Mouse (Mus musculus): ENCODE measurements around the gene Osbpl6.

Osbpl6 gene

GRCm38 (mm10) chr2:76504122-76504839 is 98.0 kb downstream of the Osbpl6 start:
- no peak for DNase-seq

- DNase-seq: no peak
Observed at GRCm38 (mm10) chr2:76504989-76505388, 98.7 kb downstream of the Osbpl6 start.

GRCm38 (mm10) chr2:76511281-76511721 is 105.0 kb downstream of the Osbpl6 start:
- no peak for DNase-seq

DNA sequence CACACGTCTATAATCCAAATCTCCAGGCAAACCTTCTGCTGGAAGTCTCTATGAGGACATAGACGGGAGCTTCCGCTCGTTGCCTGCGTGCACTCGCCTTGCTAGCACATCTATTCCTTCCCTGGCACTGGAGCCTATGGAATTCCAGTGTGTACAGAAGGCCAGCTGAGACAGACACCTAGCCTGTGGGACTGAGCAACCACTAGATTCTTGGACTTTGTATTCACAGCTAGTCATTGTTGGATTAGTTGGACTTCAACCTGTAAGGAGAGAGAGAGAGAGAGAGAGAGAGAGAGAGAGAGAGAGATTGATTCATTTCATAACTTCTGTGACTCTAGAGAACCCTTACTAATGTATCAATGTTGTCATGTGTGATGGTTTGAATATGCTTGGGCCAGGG is 105.8 kb downstream of the Osbpl6 start:
- DNase-seq: no peak

GRCm38 (mm10) chr2:76512888-76513287 is 106.6 kb downstream of the Osbpl6 start:
- no peak for DNase-seq

DNA sequence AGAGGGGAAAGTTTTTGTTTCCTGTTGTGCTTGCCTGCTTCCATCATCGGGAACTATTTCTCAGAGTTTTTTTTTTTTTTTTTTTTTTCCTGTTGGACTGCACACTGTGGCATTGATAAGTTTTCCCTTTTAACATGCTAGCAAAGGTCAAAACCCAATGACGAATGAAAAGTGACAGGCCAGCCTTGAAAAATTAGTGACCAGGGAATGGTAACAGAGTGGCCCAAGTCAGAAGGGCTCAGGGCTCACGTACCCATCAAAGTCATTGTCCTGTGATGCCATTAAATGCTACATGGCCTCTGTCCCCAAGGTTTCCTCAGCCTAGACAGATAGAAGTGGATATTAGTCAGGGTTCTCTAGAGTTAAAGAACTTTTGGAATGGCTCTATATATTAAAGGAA is 107.0 kb downstream of the Osbpl6 start:
- DNase-seq: no peak

- DNase-seq: no peak
Observed at GRCm38 (mm10) chr2:76517471-76517870, 111.2 kb downstream of the Osbpl6 start.

- no peak for DNase-seq
Observed at GRCm38 (mm10) chr2:76518407-76519063, 112.2 kb downstream of the Osbpl6 start.

- no peak for DNase-seq
Observed at GRCm38 (mm10) chr2:76521585-76521984, 115.3 kb downstream of the Osbpl6 start.

DNA sequence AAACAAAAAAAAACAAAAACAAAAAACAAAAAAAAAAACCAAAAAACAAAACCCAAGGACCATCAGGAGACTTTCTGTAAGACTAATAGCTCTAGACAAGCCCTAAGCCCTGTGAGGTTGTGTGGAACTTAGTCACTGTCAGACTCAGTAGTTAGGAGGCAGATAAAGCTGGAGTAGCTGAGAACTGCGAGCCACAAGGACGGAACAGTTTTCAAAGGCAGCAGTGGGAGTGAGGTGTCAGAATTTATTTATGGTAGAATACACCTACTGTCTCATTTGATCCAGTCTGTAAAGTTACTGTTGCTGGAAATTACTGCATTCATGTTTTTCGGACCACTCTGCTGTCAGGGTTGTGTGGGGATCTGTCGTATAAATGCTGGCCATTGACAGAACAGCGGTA is 118.1 kb downstream of the Osbpl6 start:
- DNase-seq: no peak

DNA sequence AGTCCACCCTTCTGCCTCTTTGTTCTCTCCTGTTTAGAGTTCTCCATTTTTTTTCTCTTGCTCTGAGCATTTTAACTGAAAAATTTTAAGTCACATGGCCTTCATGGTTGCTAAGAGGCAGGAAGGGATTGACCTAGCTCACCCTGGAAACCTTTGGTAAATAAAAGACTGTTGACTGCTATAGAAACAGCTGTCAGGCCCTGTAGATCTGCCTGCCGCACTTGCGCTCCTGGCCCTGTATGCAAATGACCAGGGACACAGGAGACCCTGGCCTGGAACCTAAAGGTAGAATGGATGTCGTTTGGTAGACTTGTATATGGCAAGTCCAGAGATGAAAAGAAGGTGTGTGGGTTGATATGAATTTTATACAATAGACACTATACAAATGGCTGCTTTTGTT is 119.3 kb downstream of the Osbpl6 start:
- DNase-seq: no peak

- DNase-seq: no peak
Observed at GRCm38 (mm10) chr2:76532490-76533126, 126.3 kb downstream of the Osbpl6 start.

- DNase-seq: no peak
Observed at GRCm38 (mm10) chr2:76534932-76535331, 128.6 kb downstream of the Osbpl6 start.

DNA sequence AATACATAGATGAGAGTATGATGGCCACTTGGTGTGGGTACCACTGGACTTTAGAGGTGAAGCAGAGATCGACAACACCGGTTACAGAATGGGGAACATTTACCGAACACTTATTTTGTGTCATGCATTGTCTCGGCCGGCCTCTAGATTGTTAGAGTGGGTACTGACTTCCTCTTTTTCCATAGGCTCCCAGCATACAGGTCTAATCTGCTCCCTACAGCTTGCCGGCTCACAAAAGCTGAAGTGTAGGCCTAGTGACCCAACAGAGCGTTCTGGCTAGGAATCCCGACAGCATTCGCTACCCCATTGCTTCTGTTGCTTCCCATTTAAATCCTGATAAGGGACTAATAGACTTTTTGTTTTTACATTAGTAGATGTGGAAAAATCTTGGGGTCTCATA is 135.6 kb downstream of the Osbpl6 start:
- no peak for DNase-seq

- no peak for DNase-seq
Observed at GRCm38 (mm10) chr2:76542921-76543320, 136.6 kb downstream of the Osbpl6 start.

- no peak for DNase-seq
Observed at GRCm38 (mm10) chr2:76545539-76545938, 139.2 kb downstream of the Osbpl6 start.

GRCm38 (mm10) chr2:76548171-76548570 is 141.9 kb downstream of the Osbpl6 start:
- DNase-seq: no peak

- DNase-seq: no peak
Observed at GRCm38 (mm10) chr2:76548836-76549235, 142.5 kb downstream of the Osbpl6 start.

- no peak for DNase-seq
Observed at GRCm38 (mm10) chr2:76549316-76549715, 143.0 kb downstream of the Osbpl6 start.

DNA sequence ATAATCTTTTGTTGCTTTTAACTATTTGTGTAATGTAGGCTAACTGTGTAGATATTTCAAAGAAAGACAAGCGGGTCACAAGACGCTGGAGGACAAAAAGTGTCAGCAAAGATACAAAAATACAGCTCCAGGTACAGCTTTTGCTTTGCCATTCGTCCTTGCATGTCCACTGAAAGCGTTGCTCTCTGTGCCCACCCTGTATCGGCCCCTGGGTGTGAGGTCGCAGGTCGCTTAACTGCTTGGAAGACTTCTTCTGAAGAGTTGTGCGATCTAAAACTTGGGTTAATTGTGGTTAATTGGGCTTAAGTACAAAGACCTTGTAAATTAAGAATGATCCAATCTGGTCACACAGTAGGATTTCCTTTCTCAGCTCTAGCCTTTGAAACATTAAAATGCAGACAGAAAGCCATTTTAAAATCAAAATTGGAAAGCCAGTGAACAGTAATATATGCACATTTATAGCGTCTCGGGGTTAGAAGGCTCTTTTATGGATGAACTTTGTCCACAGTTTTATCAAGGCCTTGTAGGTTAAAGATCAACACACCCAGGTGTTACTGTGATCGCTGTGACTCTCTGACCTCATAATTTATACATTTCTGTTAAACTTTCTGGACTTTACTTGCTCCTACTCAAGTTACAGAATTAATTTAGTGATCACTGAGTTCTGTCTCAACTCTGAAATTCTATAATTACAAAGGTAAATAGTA is 149.7 kb downstream of the Osbpl6 start:
- DNase-seq: no peak

DNA sequence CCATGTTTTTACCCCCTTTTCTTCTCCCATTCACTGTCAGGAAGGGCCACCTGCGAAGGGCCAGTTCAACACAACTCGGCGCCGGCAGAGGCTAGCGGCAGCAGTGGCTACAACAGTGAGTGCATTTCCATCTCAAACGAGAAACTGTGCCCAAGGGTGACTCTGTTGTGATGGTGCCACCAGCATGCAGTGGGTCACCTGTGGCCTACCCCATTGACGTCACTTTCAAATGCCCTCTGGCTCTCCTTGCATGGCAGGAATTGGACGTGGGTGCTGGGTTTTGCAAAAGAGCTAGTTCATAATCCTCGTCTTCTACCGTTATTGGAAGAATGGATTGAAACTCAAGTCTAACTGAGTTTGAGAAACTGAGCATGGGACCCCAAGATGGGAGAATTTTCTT is 153.8 kb downstream of the Osbpl6 start:
- DNase-seq: no peak

DNA sequence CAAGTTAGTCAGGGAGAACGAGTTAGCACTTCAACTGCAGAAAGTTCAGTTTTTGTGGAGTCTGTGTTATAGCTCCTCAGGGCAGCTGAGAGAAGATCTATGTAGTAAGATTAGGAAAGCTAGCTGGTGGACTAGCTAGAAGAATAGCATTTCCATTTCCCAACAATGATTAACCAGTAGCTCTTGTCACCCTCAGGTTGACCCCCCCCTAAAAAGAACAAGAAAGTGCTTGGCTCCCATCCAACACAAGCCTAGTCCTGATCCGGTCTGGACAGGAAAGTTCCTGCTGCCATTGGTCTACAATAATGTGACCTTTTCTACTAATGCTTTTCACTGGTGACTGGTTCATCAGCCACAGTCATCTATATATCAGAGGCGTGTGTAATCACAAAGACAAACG is 157.6 kb downstream of the Osbpl6 start:
- no peak for DNase-seq

- no peak for DNase-seq
Observed at GRCm38 (mm10) chr2:76566933-76567551, 160.7 kb downstream of the Osbpl6 start.

Measured in thymus, adult 18-20 months (tissue).